Mouse (Mus musculus): ENCODE measurements at regions not wholly inside any gene's neighbourhood (a gene's known extent, or its start where the extent isn't known, plus 50 kb on each side); places are given as distances from the start of the nearest gene placed in this dataset.

DNA sequence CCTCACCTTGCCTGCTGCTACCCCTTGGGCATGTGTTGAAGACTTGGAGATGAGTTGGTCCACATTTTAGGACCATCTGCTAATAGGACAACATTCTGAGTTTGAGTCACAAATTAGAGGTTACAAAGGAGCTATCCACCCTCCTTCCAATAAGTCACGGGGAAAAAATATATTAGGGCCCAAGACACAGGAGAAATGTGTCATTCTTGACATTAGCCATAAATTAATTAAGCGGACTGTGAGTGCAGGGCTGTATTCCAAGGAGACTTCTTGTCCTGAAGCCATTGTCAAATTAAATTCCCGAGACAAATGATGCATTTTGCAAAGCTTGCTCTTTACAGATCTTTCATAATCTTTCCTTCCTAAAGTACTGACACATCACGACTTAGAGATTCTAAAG lies 79.2 kb downstream of the 1700020N01Rik start:
- H3K4me2 ChIP-seq (replicated peaks): no peak overlapping the region
- no peaks in the 10 kb centered on the region for H3K4me1 ChIP-seq
- no peak overlapping the region for H3K9ac ChIP-seq (replicated peaks)
- WGBS: 81% methylated on average over 4 of the region's 4 CpGs
- H3K27ac ChIP-seq (replicated peaks): no peak overlapping the region
- no peaks in the 10 kb centered on the region for H3K9me3 ChIP-seq
- no peaks in the 10 kb centered on the region for H3K36me3 ChIP-seq
- no peak for ATAC-seq (ENCODE audit: low FRiP score, low read depth)
- no peak overlapping the region for H3K4me3 ChIP-seq
- no peaks in the 10 kb centered on the region for H3K27me3 ChIP-seq

DNA sequence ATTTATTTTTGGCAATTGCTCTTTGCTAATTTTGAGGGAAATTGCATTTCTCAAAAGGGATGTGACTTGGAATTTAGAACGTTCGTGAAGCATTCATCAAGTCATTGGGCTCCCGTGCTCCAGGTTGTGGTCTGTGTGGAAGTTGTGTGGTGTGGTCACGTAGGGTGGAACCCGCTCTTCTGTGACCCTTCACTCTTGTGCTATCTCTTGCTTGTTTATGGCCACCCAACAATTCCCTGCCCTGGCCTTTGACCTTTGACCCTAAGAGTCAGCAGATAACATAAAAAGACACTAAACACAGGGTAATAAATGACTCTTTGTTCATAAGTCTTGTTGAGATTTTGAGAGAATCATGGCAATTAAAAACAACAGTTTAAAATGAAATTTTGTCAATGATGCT lies 79.7 kb downstream of the 1700020N01Rik start:
- Histone ChIP-seq H3K4me1 (no peaks in the 10 kb centered on the region), H3K9me3 (no peaks in the 10 kb centered on the region)
- 89% methylated on average over 5 of the region's 5 CpGs for WGBS

DNA sequence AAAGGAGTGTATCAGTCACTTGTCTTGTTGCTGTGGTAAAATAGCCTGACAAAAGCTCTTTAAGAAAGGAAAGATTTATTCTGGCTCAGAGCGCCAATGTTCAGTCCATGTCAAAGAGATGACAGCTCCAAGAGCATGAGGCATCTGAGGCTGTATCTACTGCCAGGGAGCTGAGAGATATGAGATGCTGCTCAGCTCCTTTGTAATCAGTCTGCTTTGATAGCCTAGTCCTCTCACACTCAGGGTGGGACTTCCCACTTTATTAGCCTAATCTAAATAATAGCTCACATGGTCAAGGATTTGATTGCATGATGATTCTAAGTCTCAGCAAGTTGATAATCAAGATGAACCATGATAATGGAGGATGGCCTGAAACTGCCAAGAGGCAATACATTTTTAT lies 80.9 kb downstream of the 1700020N01Rik start:
- Histone ChIP-seq H3K4me2 (replicated peaks) (no peak overlapping the region), H3K27me3 (no peaks in the 10 kb centered on the region), H3K27ac (replicated peaks) (no peak overlapping the region), H3K4me3 (no peak overlapping the region), H3K9ac (replicated peaks) (no peak overlapping the region), H3K4me1 (no peaks in the 10 kb centered on the region), H3K36me3 (no peaks in the 10 kb centered on the region), H3K9me3 (no peaks in the 10 kb centered on the region)
- 88% methylated on average over 1 of the region's 1 CpGs for WGBS
- ATAC-seq (ENCODE audit: low FRiP score, low read depth): no peak

More for the DNA sequence above, 79.7 kb downstream of the 1700020N01Rik start:
- Histone ChIP-seq H3K9ac (replicated peaks) (no peak overlapping the region), H3K27ac (replicated peaks) (no peak overlapping the region), H3K4me2 (replicated peaks) (no peak overlapping the region), H3K4me3 (no peak overlapping the region), H3K36me3 (no peaks in the 10 kb centered on the region), H3K27me3 (no peaks in the 10 kb centered on the region)
- ATAC-seq (ENCODE audit: low FRiP score, low read depth): no peak

DNA sequence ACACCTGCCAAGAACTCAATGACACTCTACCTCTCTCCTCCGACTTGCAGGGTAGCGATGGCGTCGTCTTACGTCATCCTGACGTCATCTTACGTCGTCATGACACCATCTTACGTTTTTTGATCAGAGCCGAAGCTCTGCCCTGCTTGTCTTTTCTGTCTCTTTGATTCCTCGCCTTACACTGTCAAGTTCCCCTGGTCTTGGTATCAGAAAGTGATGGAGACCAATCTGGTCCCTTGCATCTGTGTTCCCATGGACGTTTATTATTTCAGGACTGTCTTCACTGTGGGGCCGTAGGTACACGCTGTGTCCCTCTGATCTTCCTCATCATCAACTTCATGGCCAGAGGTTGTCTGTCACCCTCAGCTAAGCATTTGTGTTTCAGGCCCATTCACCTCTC lies 82.8 kb downstream of the 1700020N01Rik start:
- no peak overlapping the region for H3K27ac ChIP-seq (replicated peaks)
- ATAC-seq (ENCODE audit: low FRiP score, low read depth): no peak

DNA sequence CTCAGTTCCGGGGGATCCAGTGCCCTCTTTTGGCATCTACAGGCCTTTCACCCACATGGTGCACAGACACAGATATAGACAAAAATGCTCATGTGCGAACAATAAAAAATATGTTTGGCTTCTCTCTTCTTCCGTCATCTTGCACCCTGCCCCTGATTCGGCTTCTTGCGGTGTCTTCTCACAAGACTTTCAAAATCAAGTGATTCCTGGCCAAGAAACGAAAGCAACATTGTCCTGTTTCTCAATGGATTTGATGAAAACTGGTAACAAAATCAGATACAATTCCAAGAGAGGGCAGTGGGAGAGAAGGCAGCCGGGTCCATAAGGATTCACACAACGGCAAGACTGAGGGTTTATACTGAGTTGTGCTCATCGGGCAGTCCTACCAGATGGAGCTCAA lies 85.0 kb downstream of the 1700020N01Rik start:
- H3K4me3 ChIP-seq: no peak overlapping the region

More for the DNA sequence above, 82.8 kb downstream of the 1700020N01Rik start:
- Histone ChIP-seq H3K4me3 (no peak overlapping the region), H3K4me2 (replicated peaks) (no peak overlapping the region), H3K27me3 (no peaks in the 10 kb centered on the region), H3K9ac (replicated peaks) (no peak overlapping the region), H3K9me3 (no peaks in the 10 kb centered on the region), H3K4me1 (peaks cover 5% of the 10 kb centered on the region), H3K36me3 (no peaks in the 10 kb centered on the region)
- WGBS: 93% methylated on average over 14 of the region's 14 CpGs

DNA sequence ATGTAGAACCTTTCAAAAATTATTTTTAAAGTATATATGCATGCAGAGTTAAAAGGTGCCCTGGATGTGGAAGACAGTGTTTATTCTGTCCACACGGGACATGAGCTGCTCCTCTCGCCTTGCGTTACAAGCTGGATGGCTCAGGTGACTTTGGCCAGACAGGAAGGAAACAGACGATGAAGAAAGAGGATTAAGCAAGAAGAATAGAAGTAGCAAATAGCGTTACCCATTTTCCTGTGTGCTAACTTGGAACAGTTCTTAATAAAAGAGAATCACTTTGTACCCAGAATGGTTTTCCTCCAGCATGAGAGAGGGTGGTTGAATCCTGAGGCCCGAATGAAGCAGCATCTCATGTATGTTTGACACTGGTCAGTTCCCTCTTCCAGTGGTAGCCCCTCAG lies 85.4 kb downstream of the 1700020N01Rik start:
- Histone ChIP-seq H3K4me3 (no peak overlapping the region), H3K4me2 (replicated peaks) (no peak overlapping the region), H3K4me1 (peaks cover 7% of the 10 kb centered on the region), H3K27me3 (no peaks in the 10 kb centered on the region), H3K9me3 (no peaks in the 10 kb centered on the region), H3K36me3 (no peaks in the 10 kb centered on the region), H3K9ac (replicated peaks) (no peak overlapping the region), H3K27ac (replicated peaks) (no peak overlapping the region)
- 86% methylated on average over 6 of the region's 6 CpGs for WGBS
- no peak for ATAC-seq (ENCODE audit: low FRiP score, low read depth)

More for the DNA sequence above, 85.0 kb downstream of the 1700020N01Rik start:
- ATAC-seq (ENCODE audit: low FRiP score, low read depth): no peak
- H3K9me3 ChIP-seq: no peaks in the 10 kb centered on the region
- peaks cover 7% of the 10 kb centered on the region for H3K4me1 ChIP-seq
- H3K4me2 ChIP-seq (replicated peaks): no peak overlapping the region
- no peaks in the 10 kb centered on the region for H3K27me3 ChIP-seq
- no peak overlapping the region for H3K9ac ChIP-seq (replicated peaks)
- no peaks in the 10 kb centered on the region for H3K36me3 ChIP-seq
- no peak overlapping the region for H3K27ac ChIP-seq (replicated peaks)
- 94% methylated on average over 9 of the region's 9 CpGs for WGBS

DNA sequence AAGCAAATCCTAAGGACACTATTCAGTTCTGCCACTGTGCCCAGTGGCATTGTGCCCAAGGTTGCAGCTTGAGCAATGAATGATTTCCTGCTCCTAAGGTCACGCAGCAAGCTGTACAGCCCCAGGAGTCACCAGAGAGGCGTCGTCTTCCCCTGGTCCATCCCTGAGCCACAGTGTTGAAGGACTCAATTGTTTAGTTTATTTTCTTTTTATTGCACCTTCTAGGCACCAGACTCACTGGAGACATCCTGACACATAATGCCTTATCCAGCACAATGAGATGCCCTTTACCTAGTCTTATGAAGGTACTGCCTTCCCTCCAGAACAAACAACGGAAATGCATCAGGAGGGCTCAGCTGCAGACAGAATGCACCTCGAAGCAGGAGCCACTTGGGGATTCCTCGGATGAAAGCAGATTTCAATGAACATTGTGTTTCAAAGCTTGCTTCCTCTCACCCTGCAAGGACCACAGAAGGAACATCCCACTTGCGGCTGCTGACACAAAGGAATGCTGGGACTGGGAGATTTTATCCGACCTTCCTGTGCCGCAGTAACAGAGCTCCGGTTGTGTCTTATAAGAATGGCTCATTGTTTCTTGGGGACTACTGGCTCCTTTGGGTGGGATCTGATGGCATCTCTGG lies 86.0 kb downstream of the 1700020N01Rik start:
- no peaks in the 10 kb centered on the region for H3K36me3 ChIP-seq
- H3K4me2 ChIP-seq (replicated peaks): no peak overlapping the region
- no peak overlapping the region for H3K27ac ChIP-seq (replicated peaks)
- peaks cover 7% of the 10 kb centered on the region for H3K4me1 ChIP-seq
- WGBS: 75% methylated on average over 10 of the region's 10 CpGs
- H3K4me3 ChIP-seq: no peak overlapping the region
- no peaks in the 10 kb centered on the region for H3K9me3 ChIP-seq
- H3K27me3 ChIP-seq: no peaks in the 10 kb centered on the region
- ATAC-seq (ENCODE audit: low FRiP score, low read depth): no peak
- no peak overlapping the region for H3K9ac ChIP-seq (replicated peaks)

DNA sequence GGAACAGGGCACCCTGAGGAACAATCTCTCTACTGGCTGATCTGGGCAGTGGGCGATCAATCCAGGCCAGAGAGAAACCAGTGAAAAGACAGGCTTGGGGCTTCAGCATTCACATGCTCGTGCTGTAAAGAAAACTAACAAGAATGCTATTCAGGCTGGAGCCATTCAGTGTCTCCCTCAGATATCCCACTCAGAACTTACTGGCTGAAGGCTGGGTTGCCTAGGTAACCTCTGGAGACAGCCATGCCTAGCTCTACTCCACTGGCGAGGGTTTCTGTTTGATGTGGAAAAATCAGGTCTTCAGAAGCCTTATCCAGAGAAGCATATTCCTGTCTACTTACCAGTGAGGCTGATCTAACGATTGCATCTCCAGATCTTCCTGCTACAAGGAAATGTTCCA lies 87.8 kb downstream of the 1700020N01Rik start:
- H3K36me3 ChIP-seq: no peaks in the 10 kb centered on the region
- H3K27ac ChIP-seq (replicated peaks): no peak overlapping the region
- peaks cover 12% of the 10 kb centered on the region for H3K4me1 ChIP-seq
- no peak overlapping the region for H3K4me3 ChIP-seq
- no peak overlapping the region for H3K4me2 ChIP-seq (replicated peaks)
- 20% methylated on average over 4 of the region's 4 CpGs for WGBS
- ATAC-seq (ENCODE audit: low FRiP score, low read depth): peak; percentile 60; the same call in 1 of the 2 replicates
- no peaks in the 10 kb centered on the region for H3K9me3 ChIP-seq
- H3K9ac ChIP-seq (replicated peaks): no peak overlapping the region
- no peaks in the 10 kb centered on the region for H3K27me3 ChIP-seq

DNA sequence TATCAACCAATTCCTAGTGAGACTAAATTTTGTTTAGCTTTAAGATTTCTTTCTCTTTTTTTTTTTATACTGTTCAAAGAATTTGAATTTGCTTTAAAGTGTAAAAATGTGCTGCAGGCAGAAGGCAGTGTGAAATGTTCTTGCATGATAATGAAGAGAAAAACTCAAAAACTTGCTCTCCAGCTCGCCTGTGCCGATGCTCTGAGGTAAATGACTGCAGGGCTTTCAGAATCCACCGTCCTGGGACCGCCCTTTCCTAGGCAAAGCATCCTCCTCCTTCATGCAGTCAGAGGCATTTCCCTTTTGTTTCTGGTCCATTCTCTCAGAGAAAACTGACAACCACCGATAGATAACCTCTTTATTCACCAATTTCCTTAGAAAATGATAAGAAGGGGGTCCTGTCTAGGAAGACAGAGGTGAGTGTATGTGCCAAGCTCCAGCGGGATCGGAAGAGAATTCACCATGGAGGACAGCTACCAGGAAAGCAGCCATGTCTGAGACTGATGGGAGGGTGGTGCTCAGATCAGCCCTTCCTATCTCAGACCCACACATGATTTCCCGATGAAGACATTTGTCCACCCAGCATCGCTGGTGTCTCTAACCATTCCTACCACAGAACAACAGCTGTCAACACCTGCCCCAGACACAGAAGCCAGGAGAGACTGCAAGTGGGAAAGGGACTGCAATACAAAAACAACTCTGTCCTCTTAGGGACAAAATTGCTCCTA lies 91.5 kb downstream of the 1700020N01Rik start:
- peaks cover 17% of the 10 kb centered on the region for H3K4me1 ChIP-seq
- H3K4me2 ChIP-seq (replicated peaks): no peak overlapping the region
- H3K9ac ChIP-seq (replicated peaks): no peak overlapping the region
- no peak overlapping the region for H3K27ac ChIP-seq (replicated peaks)
- H3K36me3 ChIP-seq: no peaks in the 10 kb centered on the region
- no peak overlapping the region for H3K4me3 ChIP-seq
- ATAC-seq (ENCODE audit: low FRiP score, low read depth): no peak
- 64% methylated on average over 9 of the region's 9 CpGs for WGBS
- no peaks in the 10 kb centered on the region for H3K9me3 ChIP-seq
- H3K27me3 ChIP-seq: no peaks in the 10 kb centered on the region

DNA sequence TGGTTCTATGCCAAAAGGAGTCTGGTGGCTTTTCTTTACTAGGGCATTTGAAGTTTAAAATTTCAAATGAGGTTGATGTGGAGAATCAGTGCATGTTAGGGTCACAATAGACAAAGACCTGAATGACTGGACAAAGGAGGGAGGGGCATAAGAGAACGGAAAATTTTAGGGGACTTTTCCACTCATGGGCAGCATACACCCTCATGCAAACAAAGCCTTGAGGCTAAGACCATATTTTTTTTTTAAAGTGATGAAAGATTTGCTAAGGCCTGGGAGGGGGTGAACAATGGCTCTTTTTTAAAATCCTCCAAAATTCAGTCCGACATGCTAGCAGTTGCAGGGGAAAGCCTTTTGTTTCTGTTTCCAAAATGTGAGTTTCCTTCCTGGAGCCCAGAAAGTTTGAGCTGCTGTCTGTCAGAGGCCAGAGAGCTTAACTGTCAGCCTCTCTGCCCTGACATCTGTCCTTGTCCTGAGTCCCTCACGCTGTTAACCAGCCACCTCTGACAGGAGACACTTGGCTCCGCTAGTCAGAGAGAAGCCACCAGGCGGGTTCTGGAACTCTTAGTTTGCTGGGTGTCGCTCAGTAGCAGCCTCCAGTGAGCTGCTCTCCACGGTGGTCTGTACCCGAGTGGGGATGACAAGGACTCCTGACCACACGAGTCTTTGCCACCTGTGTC lies 92.3 kb downstream of the 1700020N01Rik start:
- H3K36me3 ChIP-seq: no peaks in the 10 kb centered on the region
- no peak overlapping the region for H3K9ac ChIP-seq (replicated peaks)
- no peak overlapping the region for H3K27ac ChIP-seq (replicated peaks)
- no peaks in the 10 kb centered on the region for H3K27me3 ChIP-seq
- no peaks in the 10 kb centered on the region for H3K9me3 ChIP-seq
- H3K4me2 ChIP-seq (replicated peaks): no peak overlapping the region
- no peak for ATAC-seq (ENCODE audit: low FRiP score, low read depth)
- no peak overlapping the region for H3K4me3 ChIP-seq
- peaks cover 17% of the 10 kb centered on the region for H3K4me1 ChIP-seq
- 30% methylated on average over 9 of the region's 9 CpGs for WGBS

DNA sequence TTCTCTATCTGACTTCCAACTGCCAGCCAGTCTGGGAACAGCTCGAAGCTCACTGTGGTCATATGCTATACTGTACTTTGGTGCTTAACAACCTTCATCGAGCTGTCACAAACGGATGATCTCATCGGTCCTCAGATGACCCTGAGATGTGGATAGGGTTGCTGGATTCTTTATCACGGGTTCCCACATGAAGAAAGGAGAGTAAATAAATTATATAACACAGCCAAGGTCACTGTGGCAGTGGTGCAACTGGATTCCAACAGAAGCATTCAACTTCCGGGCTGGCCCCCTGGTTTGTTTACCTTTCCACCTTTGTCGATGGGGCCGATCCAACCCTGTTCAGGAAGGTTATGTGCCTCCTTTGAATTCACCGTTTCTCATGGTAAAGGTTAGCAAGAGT lies 93.1 kb downstream of the 1700020N01Rik start:
- H3K36me3 ChIP-seq: no peaks in the 10 kb centered on the region
- no peak overlapping the region for H3K9ac ChIP-seq (replicated peaks)
- H3K4me2 ChIP-seq (replicated peaks): no peak overlapping the region
- no peak overlapping the region for H3K27ac ChIP-seq (replicated peaks)
- 65% methylated on average over 9 of the region's 9 CpGs for WGBS
- no peaks in the 10 kb centered on the region for H3K27me3 ChIP-seq
- H3K4me3 ChIP-seq: no peak overlapping the region
- peaks cover 10% of the 10 kb centered on the region; the same call in 1 of the 2 replicates for H3K4me1 ChIP-seq
- no peak for ATAC-seq (ENCODE audit: low FRiP score, low read depth)
- no peaks in the 10 kb centered on the region for H3K9me3 ChIP-seq

DNA sequence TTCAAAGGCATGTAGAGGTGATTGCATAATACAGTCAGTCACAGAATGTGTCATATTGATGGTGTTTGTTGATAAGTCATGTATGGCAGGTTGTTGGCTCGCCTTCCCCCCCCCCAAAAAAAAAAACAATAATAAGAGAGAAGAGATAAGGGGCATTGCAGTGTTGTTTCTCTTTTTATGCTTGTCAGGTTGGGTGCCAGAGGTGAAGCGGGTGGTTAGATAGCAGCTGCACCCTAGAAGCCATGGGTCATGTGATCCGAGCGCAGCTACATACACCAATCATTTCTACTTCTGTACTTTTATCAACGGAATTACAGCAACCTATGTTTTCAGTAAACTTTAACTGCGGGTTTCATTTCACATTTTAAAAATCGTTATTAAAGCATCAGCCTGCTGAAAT lies 94.5 kb downstream of the 1700020N01Rik start:
- 81% methylated on average over 7 of the region's 7 CpGs for WGBS
- peaks cover 10% of the 10 kb centered on the region; the same call in 1 of the 2 replicates for H3K4me1 ChIP-seq
- no peaks in the 10 kb centered on the region for H3K9me3 ChIP-seq
- H3K4me2 ChIP-seq (replicated peaks): no peak overlapping the region
- H3K9ac ChIP-seq (replicated peaks): no peak overlapping the region
- H3K4me3 ChIP-seq: no peak overlapping the region
- H3K36me3 ChIP-seq: no peaks in the 10 kb centered on the region
- no peaks in the 10 kb centered on the region for H3K27me3 ChIP-seq
- H3K27ac ChIP-seq (replicated peaks): no peak overlapping the region
- no peak for ATAC-seq (ENCODE audit: low FRiP score, low read depth)
